Mouse (Mus musculus) large intestine, adult 2 months (tissue): ENCODE data around the gene Card9. TPM values are rescaled to one million over a fixed set of nuclear protein-coding genes. Genes with fewer than 3 reads are reported as not detected.

Experiments used
- DNase-seq: peaks from one replicate; pipeline ENCODE4 v3.0.0-alpha.2; 2012; ENCODE audit warnings: low read depth, low spot score
- WGBS: fragments of 180-500 bp; shearing (Covaris S2); methylation state at CpG from one replicate; pipeline ENCODE4 v1.1.7; 2018; 5-methylcytosine and 5-hydroxymethylcytosine counted together
- polyA plus RNA-seq: library from polyadenylated mRNA; depleted of rRNA; stranded (reverse); fragments of >200 nt; gene quantifications from 2 replicates; pipeline ENCODE4 v1.2.3, GENCODE M21; 2012; rRNA removed

The Card9 gene
- polyA plus RNA-seq, 1 experiment: 41.9 TPM

DNA sequence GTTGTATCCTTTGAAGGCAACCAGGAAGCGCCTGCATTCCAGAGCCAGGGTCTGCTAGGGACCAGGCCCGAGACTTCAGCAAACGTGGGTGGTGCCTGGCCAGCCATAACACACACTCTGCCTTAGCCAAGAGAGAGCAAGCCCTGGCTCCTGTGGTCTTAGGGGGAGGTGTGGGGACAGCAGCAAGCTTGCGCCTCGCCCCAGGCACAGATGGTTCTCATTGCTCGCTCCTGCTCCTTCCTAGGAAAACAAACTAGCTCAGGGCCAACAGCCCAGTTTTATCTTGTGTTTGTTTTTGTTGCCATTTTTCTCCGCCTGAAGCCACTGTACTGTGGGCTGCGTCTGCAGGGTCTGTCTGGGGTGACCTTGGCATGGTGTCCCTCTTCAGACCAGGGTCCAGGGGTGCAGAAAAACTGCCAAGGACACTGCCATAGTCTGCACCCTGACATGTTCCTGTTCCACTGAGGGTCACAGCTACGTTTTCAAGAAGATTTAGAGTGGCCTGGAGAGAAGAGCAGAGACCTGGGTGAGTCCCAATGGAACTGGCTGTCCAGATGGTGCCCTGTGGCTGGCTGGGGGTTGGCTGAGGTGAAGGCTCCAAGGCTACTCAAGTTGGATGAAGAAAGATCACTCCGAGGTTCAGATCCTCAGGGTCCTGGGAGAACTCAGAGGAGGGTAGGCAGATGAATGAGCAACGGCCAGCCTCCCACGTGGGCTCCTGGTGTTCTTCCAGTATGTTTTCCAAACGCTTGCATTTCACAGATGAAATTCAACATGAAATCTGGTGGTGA lies 46.2 kb downstream of the Card9 start:
- WGBS: 57% methylated on average over 13 of the region's 13 CpGs
- no peak for DNase-seq

DNA sequence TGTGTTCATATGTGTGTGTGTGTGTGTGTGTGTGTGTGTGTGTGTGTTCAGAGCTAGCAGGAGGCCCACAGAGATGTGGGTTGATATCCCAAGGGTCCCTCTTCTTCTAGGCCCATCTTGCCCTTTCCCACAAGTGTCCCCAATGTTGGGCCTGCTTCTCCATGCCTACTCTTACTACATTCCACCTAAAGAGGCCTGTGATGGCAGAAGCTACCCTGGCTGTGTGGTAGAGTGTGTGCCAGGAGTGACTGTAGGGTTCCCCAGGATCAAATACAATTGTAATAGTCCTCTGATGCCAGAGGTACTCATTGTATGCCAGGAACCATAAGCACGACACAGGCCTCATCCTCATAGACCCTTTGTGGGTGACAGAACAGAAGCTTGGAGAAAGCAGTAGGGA lies 47.3 kb downstream of the Card9 start:
- DNase-seq: no peak
- WGBS: 97% methylated on average over 1 of the region's 1 CpGs

DNA sequence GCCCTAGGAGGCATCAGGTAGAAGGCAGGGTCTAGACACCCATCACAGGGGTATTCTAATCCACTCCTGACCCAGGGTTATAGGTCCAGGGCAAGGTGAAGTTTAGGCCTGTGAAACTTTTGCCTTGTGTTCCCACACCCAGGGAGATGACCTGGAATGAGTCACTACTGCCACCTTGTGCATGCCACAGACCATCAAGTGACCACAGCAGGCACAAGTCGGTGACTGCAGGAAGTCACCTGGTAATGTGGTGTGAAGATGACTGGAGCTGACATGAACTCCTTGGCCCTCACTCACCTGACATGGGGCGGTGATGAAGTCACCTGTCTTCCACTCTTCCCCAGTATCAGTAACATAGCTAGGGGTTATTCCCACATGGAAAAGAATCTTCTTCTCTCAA lies 47.9 kb downstream of the Card9 start:
- WGBS: 39% methylated on average over 2 of the region's 2 CpGs
- DNase-seq: no peak

DNA sequence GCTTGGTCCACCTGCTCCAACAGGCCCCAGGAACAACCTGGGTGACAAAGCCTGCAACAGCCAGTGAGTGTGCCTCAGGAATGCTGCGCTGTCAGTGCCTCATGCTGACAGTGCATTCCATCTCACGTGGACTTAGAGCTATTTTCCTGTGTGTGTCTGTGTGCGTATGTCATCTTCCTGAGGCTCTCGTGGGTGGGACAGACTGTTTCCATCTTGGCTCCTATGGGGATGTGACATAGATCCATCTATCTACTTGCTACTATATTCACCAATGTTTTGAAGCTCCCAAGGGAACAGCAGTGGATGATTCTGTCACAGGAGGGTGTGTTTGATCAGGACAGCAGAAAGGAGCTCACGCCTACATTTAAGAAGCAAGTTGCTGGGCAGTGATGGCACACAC lies 48.8 kb downstream of the Card9 start:
- 62% methylated on average over 5 of the region's 5 CpGs for WGBS
- no peak for DNase-seq

DNA sequence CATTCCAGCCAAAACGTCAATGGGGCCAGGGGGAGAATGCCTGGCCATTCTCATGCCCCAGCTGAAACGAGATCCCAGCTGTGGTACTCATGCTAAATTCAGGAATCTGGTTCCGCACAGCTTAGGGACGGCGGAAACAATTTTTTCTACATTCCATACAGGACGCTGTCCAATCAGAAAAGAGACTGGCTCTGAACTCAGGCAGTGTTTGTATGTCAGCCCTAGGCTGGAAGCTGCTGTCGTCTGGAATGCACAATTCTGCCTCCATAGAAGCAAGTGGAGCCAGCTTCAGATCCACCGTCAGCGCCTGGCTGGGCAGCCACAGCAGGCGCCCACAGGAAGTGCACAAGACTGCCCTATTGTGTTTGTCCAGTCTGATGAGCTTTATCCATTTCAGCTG lies 51.0 kb downstream of the Card9 start:
- DNase-seq: no peak
- 50% methylated on average over 10 of the region's 10 CpGs for WGBS

DNA sequence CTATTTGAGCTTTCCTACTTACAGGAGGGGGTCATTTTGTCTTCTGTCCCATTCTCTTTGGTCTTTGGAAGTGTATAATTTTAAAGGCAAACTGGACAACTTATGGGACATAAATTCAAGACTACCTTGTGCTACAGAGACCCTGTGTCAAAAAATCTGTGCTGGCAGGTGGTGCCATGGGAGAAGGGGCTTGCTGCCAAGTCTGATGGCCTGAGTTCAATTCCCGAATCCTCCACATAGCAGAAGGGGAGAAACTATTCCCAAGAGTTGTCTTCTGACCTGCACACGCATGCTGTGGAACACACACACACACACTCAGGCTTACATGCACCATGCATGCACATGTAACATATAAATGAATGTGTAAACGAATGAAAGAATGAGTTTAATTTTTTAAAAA lies 54.0 kb downstream of the Card9 start:
- 90% methylated on average over 3 of the region's 3 CpGs for WGBS
- DNase-seq: no peak

DNA sequence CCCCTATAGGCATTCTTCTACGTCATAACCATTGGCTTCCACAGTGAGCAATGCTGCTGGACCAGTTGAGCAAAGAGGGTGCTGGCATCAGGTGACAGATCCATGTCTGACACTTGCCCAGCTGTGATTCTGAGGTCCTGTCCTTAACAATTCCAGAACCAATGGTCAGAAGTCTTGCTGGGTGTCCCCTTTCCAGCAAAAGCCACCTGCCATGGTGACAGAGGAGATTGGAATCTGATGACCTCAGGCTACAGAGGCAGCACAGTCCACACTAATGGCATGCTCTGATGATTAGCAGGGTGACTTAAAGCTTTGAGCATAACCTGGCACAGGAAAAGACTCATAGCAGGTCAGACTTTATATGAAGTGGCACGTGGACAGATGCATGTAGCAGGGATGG lies 55.2 kb downstream of the Card9 start:
- 64% methylated on average over 2 of the region's 2 CpGs for WGBS
- no peak for DNase-seq

DNA sequence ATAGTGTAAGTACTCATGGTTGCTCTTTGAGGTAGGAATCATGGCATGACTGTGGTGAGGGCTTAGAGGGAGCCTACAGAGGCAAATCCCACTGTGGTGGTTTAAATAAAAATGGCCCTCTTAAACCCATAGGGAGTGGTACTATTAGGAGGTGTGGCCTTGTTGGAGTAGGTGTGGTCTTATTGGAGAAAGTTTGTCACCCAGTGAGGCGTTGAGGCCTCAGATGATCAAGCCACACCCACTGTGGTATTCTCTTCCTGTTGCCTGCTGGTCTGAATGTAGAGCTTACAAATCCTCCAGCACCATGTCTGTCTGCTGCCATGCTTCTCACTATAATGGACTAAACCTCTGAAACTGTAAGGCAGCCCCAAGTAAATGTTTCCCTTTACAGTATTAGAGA lies 56.0 kb downstream of the Card9 start:
- no peak for DNase-seq

More for the DNA sequence above, 56.0 kb downstream of the Card9 start:
- WGBS: 40% methylated on average over 1 of the region's 1 CpGs

Other genes starting within 250 kb of the Card9 start
- gene Nacc2, start 237.7 kb downstream of the Card9 start, polyA plus RNA-seq: 14.1 and 32.1 TPM in 2 replicates
- gene Lhx3, start 152.6 kb downstream of the Card9 start, polyA plus RNA-seq: 0.10 TPM in 1 of 2 replicates, not detected in the other
- gene Qsox2, start 123.4 kb downstream of the Card9 start, polyA plus RNA-seq: 11.6 and 14.0 TPM in 2 replicates
- 0.32 and 0.37 TPM in 2 replicates for gene Ccdc187, start 66.4 kb downstream of the Card9 start, polyA plus RNA-seq
- gene Gpsm1, start 45.4 kb downstream of the Card9 start, polyA plus RNA-seq: 7.2 and 7.3 TPM in 2 replicates
- 21.5 and 24.6 TPM in 2 replicates for gene Dnlz, start 8.8 kb downstream of the Card9 start, polyA plus RNA-seq
- 25.0 and 28.1 TPM in 2 replicates for gene Snapc4, start 19.7 kb upstream of the Card9 start, polyA plus RNA-seq
- gene Entr1, start 28.4 kb upstream of the Card9 start, polyA plus RNA-seq: 72.4 and 89.7 TPM in 2 replicates
- gene Pmpca, start 28.4 kb upstream of the Card9 start, polyA plus RNA-seq: 32.9 and 40.9 TPM in 2 replicates
- 12.7 and 22.3 TPM in 2 replicates for gene Inpp5e, start 48.3 kb upstream of the Card9 start, polyA plus RNA-seq
- gene Sec16a, start 84.3 kb upstream of the Card9 start, polyA plus RNA-seq: 48.2 and 83.6 TPM in 2 replicates
- gene Notch1, start 155.7 kb upstream of the Card9 start, polyA plus RNA-seq: 7.3 and 12.8 TPM in 2 replicates
- gene Egfl7, start 219.1 kb upstream of the Card9 start, polyA plus RNA-seq: 78.2 and 80.4 TPM in 2 replicates
- not detected in 2 replicates for gene Gm20532, start 225.7 kb upstream of the Card9 start, polyA plus RNA-seq
- gene Agpat2, start 243.5 kb upstream of the Card9 start, polyA plus RNA-seq: 342 and 435 TPM in 2 replicates